Mouse (Mus musculus) C2C12 (cell line): ENCODE data around the gene Clba1. TPM values are rescaled to one million over a fixed set of nuclear protein-coding genes. Genes with fewer than 3 reads are reported as not detected.

Source experiments
- H3K27me3 ChIP-seq: one replicate; pipeline ENCODE4 v1.6.1; 2011; ENCODE audit not compliant: control insufficient read depth, insufficient read depth, insufficient read length
- H3K36me3 ChIP-seq: one replicate; pipeline ENCODE4 v1.6.1; 2011; ENCODE audit not compliant: control insufficient read depth, insufficient read depth
- H3K4me3 ChIP-seq: one replicate; pipeline ENCODE4 v1.5.1; 2011; ENCODE audit warnings: mild to moderate bottlenecking, control low read depth; ENCODE audit not compliant: poor library complexity, insufficient read depth, severe bottlenecking
- H3K79me2 ChIP-seq: one replicate; pipeline ENCODE4 v1.6.1; 2011; ENCODE audit not compliant: control insufficient read depth, insufficient read depth
- H3K79me3 ChIP-seq: one replicate; pipeline ENCODE4 v1.6.1; 2011; ENCODE audit warnings: low read depth, control low read depth
- H3ac ChIP-seq: one replicate; pipeline ENCODE3; 2011; ENCODE audit warnings: low read depth; ENCODE audit not compliant: control insufficient read depth, insufficient read length
- CEBPB ChIP-seq: IDR thresholded peaks from one replicate; pipeline ENCODE4 v1.6.1; 2011; ENCODE audit warnings: low read depth, mild to moderate bottlenecking, control low read depth, moderate library complexity
- CTCF ChIP-seq: IDR thresholded peaks from one replicate; pipeline ENCODE4 v1.5.1; 2011; ENCODE audit not compliant: control insufficient read depth, insufficient read depth, insufficient read length
- FOSL1 ChIP-seq: IDR thresholded peaks from one replicate; pipeline ENCODE4 v1.8.0; 2011; ENCODE audit warnings: mild to moderate bottlenecking, low read length; ENCODE audit not compliant: poor library complexity, insufficient read depth, severe bottlenecking
- MAX ChIP-seq: IDR thresholded peaks from one replicate; pipeline ENCODE4 v1.6.1; 2011; ENCODE audit warnings: mild to moderate bottlenecking, control low read depth
- MYOD1 ChIP-seq: IDR thresholded peaks from one replicate; pipeline ENCODE4 v1.6.1; 2011; ENCODE audit warnings: low read depth; ENCODE audit not compliant: control insufficient read depth, insufficient read length
- MYOG ChIP-seq: IDR thresholded peaks from one replicate; pipeline ENCODE4 v1.6.1; 2011; ENCODE audit not compliant: control insufficient read depth, insufficient read length; ENCODE audit errors: extremely low read depth
- USF1 ChIP-seq: IDR thresholded peaks from one replicate; pipeline ENCODE4 v1.6.1; 2011; ENCODE audit warnings: low read depth, mild to moderate bottlenecking, control low read depth, moderate library complexity
- polyA plus RNA-seq: library from polyadenylated mRNA; unstranded; fragments of >200 nt; fragmentation: generic; extraction: Trizol; gene quantifications from one replicate; pipeline ENCODE4 v1.2.1, GENCODE M21; 2012; ENCODE audit warnings: missing spikeins

The Clba1 gene
- polyA plus RNA-seq, 1 experiment: 25.2 TPM

DNA sequence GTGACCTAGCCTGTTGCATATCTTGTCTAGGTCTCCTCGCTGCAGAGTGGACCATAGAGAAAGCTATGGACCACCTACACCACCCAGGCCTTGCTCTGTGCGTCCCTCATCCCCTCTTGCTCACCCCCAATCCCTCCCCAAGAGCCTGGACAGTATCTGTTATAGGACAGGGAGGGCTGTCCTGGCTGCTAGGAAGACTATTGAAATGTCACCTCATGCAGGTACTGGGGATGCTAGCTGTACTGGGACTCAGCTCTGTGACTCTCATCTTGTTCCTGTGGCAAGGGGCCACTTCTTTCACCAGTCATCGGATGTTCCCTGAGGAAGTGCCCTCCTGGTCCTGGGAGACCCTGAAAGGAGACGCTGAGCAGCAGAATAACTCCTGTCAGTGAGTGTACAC, 45.6 kb upstream of the Clba1 start:
- H3K27me3 ChIP-seq: no peaks in the 10 kb centered on the region
- no peaks in the 10 kb centered on the region for H3K79me3 ChIP-seq
- TF ChIP-seq MYOD1: no peak
- TF ChIP-seq MAX: no peak
- TF ChIP-seq CEBPB: no peak
- no peak for TF ChIP-seq CTCF
- no peak for TF ChIP-seq FOSL1
- TF ChIP-seq USF1: no peak
- no peak for TF ChIP-seq MYOG
- no peak overlapping the region for H3ac ChIP-seq
- H3K79me2 ChIP-seq: no peaks in the 10 kb centered on the region
- H3K4me3 ChIP-seq: no peak overlapping the region
- no peaks in the 10 kb centered on the region for H3K36me3 ChIP-seq

- Histone ChIP-seq H3K36me3 (no peaks in the 10 kb centered on the region), H3K27me3 (no peaks in the 10 kb centered on the region), H3K79me2 (no peaks in the 10 kb centered on the region), H3ac (no peak overlapping the region), H3K79me3 (no peaks in the 10 kb centered on the region), H3K4me3 (no peak overlapping the region)
- TF ChIP-seq MYOD1: no peak
Measured at GRCm38 (mm10) chr12:112764141-112764540, 44.6 kb upstream of the Clba1 start.

DNA sequence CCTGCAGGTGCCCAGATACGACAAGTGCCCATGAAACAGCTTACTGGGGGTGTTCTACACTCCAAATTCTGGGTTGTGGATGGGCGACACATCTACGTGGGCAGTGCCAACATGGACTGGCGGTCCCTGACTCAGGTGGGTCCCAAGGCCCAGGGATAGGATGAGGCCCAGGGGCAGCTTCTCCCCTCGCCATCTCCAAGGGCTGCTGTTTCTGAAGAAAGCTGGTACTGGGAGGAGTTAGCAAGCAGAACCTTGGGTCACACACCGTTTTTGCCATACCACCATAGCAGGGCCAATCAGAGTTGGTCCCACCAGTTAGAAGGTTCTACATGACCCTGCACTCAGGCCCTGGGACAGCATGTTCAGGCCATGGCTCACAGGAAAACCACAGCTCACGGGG, 43.7 kb upstream of the Clba1 start:
- H3K79me3 ChIP-seq: no peaks in the 10 kb centered on the region
- H3K27me3 ChIP-seq: no peaks in the 10 kb centered on the region
- H3K79me2 ChIP-seq: no peaks in the 10 kb centered on the region
- TF ChIP-seq MYOD1: no peak
- no peak for TF ChIP-seq MAX
- no peak for TF ChIP-seq CTCF
- TF ChIP-seq CEBPB: no peak
- no peak for TF ChIP-seq USF1
- no peak for TF ChIP-seq MYOG
- no peak for TF ChIP-seq FOSL1
- H3K4me3 ChIP-seq: no peak overlapping the region
- H3K36me3 ChIP-seq: no peaks in the 10 kb centered on the region
- no peak overlapping the region for H3ac ChIP-seq

GRCm38 (mm10) chr12:112766586-112766985, 42.2 kb upstream of the Clba1 start:
- Histone ChIP-seq H3K79me2 (no peaks in the 10 kb centered on the region), H3K4me3 (no peak overlapping the region), H3K27me3 (no peaks in the 10 kb centered on the region), H3K36me3 (no peaks in the 10 kb centered on the region), H3K79me3 (no peaks in the 10 kb centered on the region), H3ac (no peak overlapping the region)
- TF ChIP-seq MYOG (no peak), MAX (no peak), MYOD1 (no peak), CTCF (no peak), CEBPB (no peak), FOSL1 (no peak), USF1 (no peak)

GRCm38 (mm10) chr12:112767036-112767890, 41.5 kb upstream of the Clba1 start:
- TF ChIP-seq MAX (no peak), CTCF (no peak), USF1 (no peak)
- H3K79me2 ChIP-seq: no peaks in the 10 kb centered on the region
- H3K4me3 ChIP-seq: no peak overlapping the region
- H3ac ChIP-seq: no peak overlapping the region
- no peaks in the 10 kb centered on the region for H3K36me3 ChIP-seq
- H3K79me3 ChIP-seq: no peaks in the 10 kb centered on the region
- H3K27me3 ChIP-seq: no peaks in the 10 kb centered on the region

DNA sequence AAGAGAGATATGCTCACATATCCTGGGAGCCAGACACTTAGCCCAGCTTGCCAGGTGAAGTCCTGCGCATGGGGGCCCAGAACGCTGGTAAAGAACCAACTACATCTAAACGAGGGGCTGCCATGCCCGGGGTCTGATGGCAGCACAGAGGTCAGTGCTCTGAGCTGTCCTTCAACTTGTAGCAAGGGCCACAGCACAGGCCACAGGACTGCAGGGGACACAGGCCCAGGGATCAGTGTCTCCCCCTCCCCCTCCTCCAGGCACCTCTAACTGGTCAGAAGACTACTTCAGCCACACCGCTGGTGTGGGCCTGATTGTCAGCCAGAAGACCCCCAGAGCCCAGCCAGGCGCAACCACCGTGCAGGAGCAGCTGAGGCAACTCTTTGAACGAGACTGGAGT, 40.6 kb upstream of the Clba1 start:
- H3K79me2 ChIP-seq: no peaks in the 10 kb centered on the region
- no peak overlapping the region for H3K4me3 ChIP-seq
- H3K79me3 ChIP-seq: no peaks in the 10 kb centered on the region
- no peak overlapping the region for H3ac ChIP-seq
- TF ChIP-seq FOSL1: no peak
- TF ChIP-seq MYOD1: no peak
- no peak for TF ChIP-seq CEBPB
- no peak for TF ChIP-seq USF1
- TF ChIP-seq CTCF: no peak
- no peak for TF ChIP-seq MYOG
- TF ChIP-seq MAX: no peak
- H3K27me3 ChIP-seq: no peaks in the 10 kb centered on the region
- H3K36me3 ChIP-seq: no peaks in the 10 kb centered on the region
